Mouse (Mus musculus) embryonic facial prominence, embryonic 10.5 days (tissue): ENCODE measurements at regions not wholly inside any gene's neighbourhood (a gene's known extent, or its start where the extent isn't known, plus 50 kb on each side); places are given as distances from the start of the nearest gene placed in this dataset.

Source experiments
- DNase-seq: peaks from one replicate; pipeline ENCODE4 v3.0.0-alpha.2; 2017; ENCODE audit warnings: low spot score
- H3K27ac ChIP-seq: fragments of 300-500 bp; sonication (generic); replicated peaks from 2 replicates; pipeline ENCODE4 v1.5.1; 2016; ENCODE audit warnings: mild to moderate bottlenecking
- H3K27me3 ChIP-seq: fragments of 300-500 bp; sonication (generic); replicated peaks from 2 replicates; pipeline ENCODE4 v1.6.1; 2016; ENCODE audit warnings: low read depth, mild to moderate bottlenecking; ENCODE audit not compliant: poor library complexity, severe bottlenecking
- H3K36me3 ChIP-seq: fragments of 300-500 bp; sonication (generic); replicated peaks from 2 replicates; pipeline ENCODE4 v1.6.1; 2016; ENCODE audit warnings: mild to moderate bottlenecking, moderate library complexity
- H3K4me1 ChIP-seq: fragments of 300-500 bp; sonication (generic); 2 replicates; pipeline ENCODE4 v1.6.1; 2016
- H3K4me3 ChIP-seq: fragments of 300-500 bp; sonication (generic); 2 replicates; pipeline ENCODE4 v1.5.1; 2016; ENCODE audit warnings: mild to moderate bottlenecking, moderate library complexity
- H3K9me3 ChIP-seq: fragments of 300-500 bp; sonication (generic); 2 replicates; pipeline ENCODE4 v1.6.1; 2016; ENCODE audit warnings: mild to moderate bottlenecking
- WGBS: fragments of 180-500 bp; shearing (Covaris S2); methylation state at CpG from one replicate; pipeline ENCODE4 v1.1.7; 2016; 5-methylcytosine and 5-hydroxymethylcytosine counted together

- peaks cover 16% of the 10 kb centered on the region for H3K27me3 ChIP-seq
- H3K9me3 ChIP-seq: no peaks in the 10 kb centered on the region
- WGBS: 54% methylated on average over 4 of the region's 4 CpGs
- no peaks in the 10 kb centered on the region for H3K36me3 ChIP-seq
- H3K4me1 ChIP-seq: no peaks in the 10 kb centered on the region
- H3K4me3 ChIP-seq: no peak overlapping the region
- DNase-seq: no peak
- no peak overlapping the region for H3K27ac ChIP-seq
Observed at GRCm38 (mm10) chrX:158544021-158544420, 500.9 kb upstream of the Cnksr2 start.

- Histone ChIP-seq H3K27me3 (no peaks in the 10 kb centered on the region), H3K4me3 (no peak overlapping the region), H3K36me3 (no peaks in the 10 kb centered on the region), H3K4me1 (no peaks in the 10 kb centered on the region), H3K9me3 (no peaks in the 10 kb centered on the region), H3K27ac (no peak overlapping the region)
- DNase-seq: no peak
- 83% methylated on average over 2 of the region's 2 CpGs for WGBS
Observed at GRCm38 (mm10) chrX:158577856-158578255, 534.8 kb upstream of the Cnksr2 start.

- 24% methylated on average over 1 of the region's 1 CpGs for WGBS
Observed at GRCm38 (mm10) chrX:158613136-158613535, 570.0 kb upstream of the Cnksr2 start.

GRCm38 (mm10) chrX:158613607-158614006, 570.5 kb upstream of the Cnksr2 start:
- DNase-seq: no peak
- no peak overlapping the region for H3K27ac ChIP-seq
- H3K27me3 ChIP-seq: peaks cover 51% of the 10 kb centered on the region
- no peak overlapping the region for H3K4me3 ChIP-seq
- no peaks in the 10 kb centered on the region for H3K9me3 ChIP-seq
- H3K4me1 ChIP-seq: no peaks in the 10 kb centered on the region
- no peaks in the 10 kb centered on the region for H3K36me3 ChIP-seq
- 70% methylated on average over 2 of the region's 2 CpGs for WGBS

More at GRCm38 (mm10) chrX:158613136-158613535, 570.0 kb upstream of the Cnksr2 start:
- Histone ChIP-seq H3K27ac (no peak overlapping the region), H3K27me3 (peaks cover 48% of the 10 kb centered on the region), H3K4me1 (no peaks in the 10 kb centered on the region), H3K9me3 (no peaks in the 10 kb centered on the region), H3K4me3 (no peak overlapping the region), H3K36me3 (no peaks in the 10 kb centered on the region)
- no peak for DNase-seq

GRCm38 (mm10) chrX:158614029-158614428, 570.9 kb upstream of the Cnksr2 start:
- Histone ChIP-seq H3K36me3 (no peaks in the 10 kb centered on the region), H3K4me1 (no peaks in the 10 kb centered on the region), H3K4me3 (no peak overlapping the region), H3K27ac (no peak overlapping the region), H3K9me3 (no peaks in the 10 kb centered on the region), H3K27me3 (peaks cover 55% of the 10 kb centered on the region)
- no peak for DNase-seq
- 95% methylated on average over 1 of the region's 1 CpGs for whole genome bisulfite sequencing

GRCm38 (mm10) chrX:158614452-158614851, 571.4 kb upstream of the Cnksr2 start:
- Histone ChIP-seq H3K4me1 (no peaks in the 10 kb centered on the region), H3K9me3 (no peaks in the 10 kb centered on the region), H3K4me3 (no peak overlapping the region), H3K27ac (no peak overlapping the region), H3K27me3 (peaks cover 59% of the 10 kb centered on the region), H3K36me3 (no peaks in the 10 kb centered on the region)
- 70% methylated on average over 5 of the region's 5 CpGs for whole genome bisulfite sequencing
- DNase-seq: no peak

GRCm38 (mm10) chrX:158615096-158615495, 572.0 kb upstream of the Cnksr2 start:
- DNase-seq: no peak
- no peaks in the 10 kb centered on the region for H3K36me3 ChIP-seq
- no peak overlapping the region for H3K4me3 ChIP-seq
- H3K4me1 ChIP-seq: no peaks in the 10 kb centered on the region
- WGBS: 81% methylated on average over 2 of the region's 2 CpGs
- no peak overlapping the region for H3K27ac ChIP-seq
- peaks cover 63% of the 10 kb centered on the region for H3K27me3 ChIP-seq
- no peaks in the 10 kb centered on the region for H3K9me3 ChIP-seq

- DNase-seq: no peak
- no peaks in the 10 kb centered on the region for H3K36me3 ChIP-seq
- peaks cover 57% of the 10 kb centered on the region for H3K27me3 ChIP-seq
- no peaks in the 10 kb centered on the region for H3K4me1 ChIP-seq
- H3K4me3 ChIP-seq: no peak overlapping the region
- no peak overlapping the region for H3K27ac ChIP-seq
- 72% methylated on average over 3 of the region's 3 CpGs for WGBS
- H3K9me3 ChIP-seq: no peaks in the 10 kb centered on the region
Observed at GRCm38 (mm10) chrX:158627390-158627789, 582.7 kb upstream of the Rps6ka3 start.

- DNase-seq: no peak
- H3K4me1 ChIP-seq: no peaks in the 10 kb centered on the region
- no peaks in the 10 kb centered on the region for H3K36me3 ChIP-seq
- no peak overlapping the region for H3K4me3 ChIP-seq
- 88% methylated on average over 1 of the region's 1 CpGs for WGBS
- H3K27me3 ChIP-seq: peaks cover 64% of the 10 kb centered on the region
- no peaks in the 10 kb centered on the region for H3K9me3 ChIP-seq
- no peak overlapping the region for H3K27ac ChIP-seq
Observed at GRCm38 (mm10) chrX:158632406-158632805, 577.7 kb upstream of the Rps6ka3 start.

- 91% methylated on average over 4 of the region's 4 CpGs for WGBS
- Histone ChIP-seq H3K27ac (no peak overlapping the region), H3K9me3 (no peaks in the 10 kb centered on the region), H3K27me3 (peaks cover 16% of the 10 kb centered on the region; the same call in 1 of the 2 replicates), H3K36me3 (no peaks in the 10 kb centered on the region), H3K4me3 (no peak overlapping the region), H3K4me1 (no peaks in the 10 kb centered on the region)
- no peak for DNase-seq
Observed at GRCm38 (mm10) chrX:158652226-158652625, 557.9 kb upstream of the Rps6ka3 start.

GRCm38 (mm10) chrX:158656188-158656587, 553.9 kb upstream of the Rps6ka3 start:
- Histone ChIP-seq H3K4me3 (no peak overlapping the region), H3K4me1 (no peaks in the 10 kb centered on the region), H3K27ac (no peak overlapping the region), H3K36me3 (no peaks in the 10 kb centered on the region), H3K9me3 (no peaks in the 10 kb centered on the region), H3K27me3 (peaks cover 11% of the 10 kb centered on the region; the same call in 1 of the 2 replicates)
- 67% methylated on average over 4 of the region's 4 CpGs for WGBS
- no peak for DNase-seq

GRCm38 (mm10) chrX:158694191-158694590, 515.9 kb upstream of the Rps6ka3 start:
- Histone ChIP-seq H3K4me1 (no peaks in the 10 kb centered on the region), H3K27ac (no peak overlapping the region), H3K9me3 (no peaks in the 10 kb centered on the region), H3K4me3 (no peak overlapping the region), H3K27me3 (0 out of 2 replicates have a peak, but pooled peaks cover 3% of the 10 kb centered on the region), H3K36me3 (no peaks in the 10 kb centered on the region)
- WGBS: 83% methylated on average over 1 of the region's 1 CpGs
- DNase-seq: no peak

- H3K27me3 ChIP-seq: peaks cover 46% of the 10 kb centered on the region; the same call in 1 of the 2 replicates
- no peak overlapping the region for H3K27ac ChIP-seq
- WGBS: 35% methylated on average over 3 of the region's 3 CpGs
- H3K4me1 ChIP-seq: no peaks in the 10 kb centered on the region
- no peak overlapping the region for H3K4me3 ChIP-seq
- H3K36me3 ChIP-seq: no peaks in the 10 kb centered on the region
- H3K9me3 ChIP-seq: no peaks in the 10 kb centered on the region
- DNase-seq: peak; percentile 9
Observed at GRCm38 (mm10) chrX:158703411-158703810, 506.7 kb upstream of the Rps6ka3 start.

GRCm38 (mm10) chrX:158709811-158710210, 500.3 kb upstream of the Rps6ka3 start:
- Histone ChIP-seq H3K9me3 (no peaks in the 10 kb centered on the region), H3K4me3 (no peak overlapping the region), H3K27ac (no peak overlapping the region), H3K27me3 (peaks cover 46% of the 10 kb centered on the region; the same call in 1 of the 2 replicates), H3K4me1 (no peaks in the 10 kb centered on the region), H3K36me3 (no peaks in the 10 kb centered on the region)
- 74% methylated on average over 3 of the region's 3 CpGs for WGBS
- no peak for DNase-seq
